Mouse (Mus musculus): ENCODE results near the gene Gatad2b.
"Not testable (repeated sequence)": the region's sequence is repeated elsewhere in the genome, so short reads cannot be mapped to it uniquely, and the experiment has no call there.

Gatad2b gene

DNA sequence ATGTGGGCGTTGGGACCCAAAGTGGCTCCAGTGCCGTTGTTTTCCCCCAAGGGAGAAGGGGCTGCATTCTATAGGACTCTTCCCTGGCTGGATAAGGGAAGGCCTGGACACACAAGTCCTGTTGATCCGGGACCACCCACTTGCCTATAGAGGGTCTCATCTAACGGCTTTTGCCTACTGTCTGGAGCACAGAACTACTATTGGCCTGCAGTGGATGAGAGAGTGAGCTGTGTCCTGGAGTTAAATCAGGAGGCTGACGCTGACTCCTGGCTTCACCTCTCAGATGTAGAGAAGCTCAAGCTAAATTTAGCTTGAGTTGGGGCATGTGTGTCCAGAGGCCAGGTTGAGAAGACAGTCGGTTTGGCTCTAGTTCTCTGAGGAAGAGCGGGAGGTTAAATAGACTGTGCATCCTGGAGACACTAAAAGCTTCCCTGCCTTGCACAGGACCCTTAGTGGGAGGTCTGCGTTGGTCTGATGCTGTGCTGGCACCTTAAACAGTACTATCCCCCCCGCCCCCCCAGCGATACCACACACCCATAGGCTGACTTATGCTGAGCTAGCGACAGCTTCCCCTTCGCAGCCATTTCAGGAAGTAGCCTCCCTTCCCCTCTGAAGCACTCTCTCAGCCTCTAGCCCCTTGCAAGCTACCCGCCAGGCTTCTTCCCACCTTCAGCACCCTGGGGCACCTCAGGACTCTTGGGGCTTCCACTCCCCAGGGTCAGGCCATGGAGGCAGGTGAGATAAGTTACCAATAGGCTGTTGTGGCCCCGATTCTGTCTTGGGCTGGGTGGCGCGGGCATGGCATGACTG is 26.8 kb upstream of the Gatad2b start:
- no peak for DNase-seq (ENCODE audit: low spot score)

- DNase-seq (ENCODE audit: low spot score) = no peak
Measured at GRCm38 (mm10) chr3:90266901-90267775, 25.8 kb upstream of the Gatad2b start.

- DNase-seq (ENCODE audit: low spot score) = no peak
Measured at GRCm38 (mm10) chr3:90268190-90268589, 24.8 kb upstream of the Gatad2b start.

- no peak for DNase-seq (ENCODE audit: low spot score)
Measured at GRCm38 (mm10) chr3:90268971-90269370, 24.0 kb upstream of the Gatad2b start.

- no peak for DNase-seq (ENCODE audit: low spot score)
Measured at GRCm38 (mm10) chr3:90270784-90271183, 22.2 kb upstream of the Gatad2b start.

GRCm38 (mm10) chr3:90272170-90272569 is 20.8 kb upstream of the Gatad2b start:
- DNase-seq (ENCODE audit: low spot score) = no peak

DNA sequence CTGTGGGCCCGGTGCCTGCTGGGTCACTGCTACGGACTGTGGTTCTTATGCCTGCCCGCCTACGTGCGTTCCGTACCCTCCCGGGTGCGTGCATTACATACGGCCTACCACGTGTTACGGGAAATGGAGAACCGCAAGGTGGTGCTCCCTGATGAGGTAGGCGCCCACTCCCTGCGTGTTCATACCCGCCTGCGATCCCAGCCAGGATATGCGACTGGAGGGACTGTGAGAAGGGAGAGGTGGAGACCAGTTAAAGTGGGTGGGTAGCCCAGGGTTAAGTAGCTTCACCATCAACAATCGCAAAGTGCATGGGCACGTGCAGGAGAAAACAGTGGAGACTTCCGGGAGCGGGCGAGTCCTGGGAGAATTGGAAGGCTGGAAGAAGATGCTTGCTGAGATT is 19.1 kb upstream of the Gatad2b start:
- no peak for DNase-seq (ENCODE audit: low spot score)

DNA sequence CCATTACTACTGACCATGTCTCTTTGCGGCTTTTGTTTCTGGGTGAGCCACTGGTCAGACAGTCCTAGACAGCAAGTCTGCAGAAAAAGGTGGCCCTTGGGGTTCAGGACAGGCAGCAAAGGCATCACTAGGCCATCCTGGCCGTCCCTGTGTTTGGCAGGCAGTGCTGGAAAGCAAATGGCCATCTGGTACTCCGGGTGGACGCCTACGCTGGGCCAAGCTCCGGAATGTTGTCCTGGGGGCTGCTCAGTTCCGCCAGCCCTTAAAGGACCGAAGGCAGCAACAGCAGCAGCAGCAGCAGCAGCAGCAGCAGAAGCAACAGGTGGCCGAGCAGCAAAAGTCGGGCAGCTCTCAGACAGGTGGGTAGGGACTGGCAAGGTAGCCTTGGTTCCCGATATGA is 17.7 kb upstream of the Gatad2b start:
- no peak for DNase-seq (ENCODE audit: low spot score)

GRCm38 (mm10) chr3:90276858-90277257 is 16.1 kb upstream of the Gatad2b start:
- DNase-seq (ENCODE audit: low spot score) = no peak

DNA sequence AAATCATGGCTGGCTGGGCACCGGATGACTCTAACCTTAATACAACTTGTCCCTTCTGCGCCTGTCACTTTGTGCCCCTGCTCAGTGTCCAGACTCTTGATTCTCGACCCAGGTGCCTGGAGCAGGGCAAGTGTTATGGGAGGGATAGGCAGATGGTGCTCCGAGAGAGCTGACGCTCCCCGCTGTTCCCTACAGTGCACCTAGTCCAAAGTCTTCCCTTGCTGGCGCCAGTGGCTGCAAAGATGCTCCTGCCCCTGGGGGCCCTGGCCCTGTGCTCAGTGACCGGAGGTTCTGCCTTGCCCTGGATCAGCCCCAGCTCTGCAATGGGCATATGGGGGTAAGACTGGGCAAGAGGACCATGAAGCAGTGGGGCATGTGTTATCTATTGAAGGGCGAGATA is 15.2 kb upstream of the Gatad2b start:
- no peak for DNase-seq (ENCODE audit: low spot score)

GRCm38 (mm10) chr3:90278211-90278610 is 14.8 kb upstream of the Gatad2b start:
- no peak for DNase-seq (ENCODE audit: low spot score)

DNA sequence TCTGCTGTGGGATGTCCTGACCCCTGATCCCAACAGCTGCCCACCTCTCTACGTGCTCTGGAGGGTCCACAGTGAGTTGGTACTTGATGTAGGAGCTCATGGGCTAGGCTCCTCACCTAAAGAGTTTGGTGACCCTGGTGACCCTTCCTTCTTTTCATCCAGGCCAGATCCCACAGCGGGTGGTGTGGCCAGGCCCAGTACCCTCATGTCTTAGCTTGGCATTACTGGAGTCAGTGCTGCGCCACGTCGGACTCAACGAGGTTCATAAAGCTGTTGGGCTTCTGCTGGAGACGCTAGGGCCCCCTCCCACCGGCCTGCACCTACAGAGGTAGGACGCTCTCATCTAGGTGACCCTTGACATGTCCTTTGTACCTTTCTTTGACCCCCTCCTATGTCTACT is 13.8 kb upstream of the Gatad2b start:
- no peak for DNase-seq (ENCODE audit: low spot score)

DNA sequence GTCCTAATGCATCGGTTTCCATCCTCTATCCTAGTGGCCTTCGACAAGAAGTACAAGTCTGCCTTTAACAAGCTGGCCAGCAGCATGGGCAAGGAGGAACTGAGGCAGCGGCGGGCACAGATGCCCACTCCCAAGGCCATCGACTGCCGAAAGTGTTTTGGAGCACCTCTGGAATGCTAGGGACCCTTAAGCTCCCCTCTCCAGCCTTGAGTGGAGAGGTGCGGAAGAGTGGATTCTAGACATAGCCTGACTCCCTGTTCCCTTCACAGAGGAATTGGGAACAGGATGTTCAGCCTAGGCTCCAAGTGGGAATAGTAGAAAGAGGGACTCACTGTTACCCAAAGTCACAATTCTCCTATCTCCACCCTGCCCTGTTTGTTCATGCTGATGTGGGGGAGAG is 13.2 kb upstream of the Gatad2b start:
- DNase-seq (ENCODE audit: low spot score) = no peak

GRCm38 (mm10) chr3:90280708-90281107 is 12.3 kb upstream of the Gatad2b start:
- no peak for DNase-seq (ENCODE audit: low spot score)

GRCm38 (mm10) chr3:90284150-90284549 is 8.8 kb upstream of the Gatad2b start:
- DNase-seq (ENCODE audit: low spot score) = no peak

DNA sequence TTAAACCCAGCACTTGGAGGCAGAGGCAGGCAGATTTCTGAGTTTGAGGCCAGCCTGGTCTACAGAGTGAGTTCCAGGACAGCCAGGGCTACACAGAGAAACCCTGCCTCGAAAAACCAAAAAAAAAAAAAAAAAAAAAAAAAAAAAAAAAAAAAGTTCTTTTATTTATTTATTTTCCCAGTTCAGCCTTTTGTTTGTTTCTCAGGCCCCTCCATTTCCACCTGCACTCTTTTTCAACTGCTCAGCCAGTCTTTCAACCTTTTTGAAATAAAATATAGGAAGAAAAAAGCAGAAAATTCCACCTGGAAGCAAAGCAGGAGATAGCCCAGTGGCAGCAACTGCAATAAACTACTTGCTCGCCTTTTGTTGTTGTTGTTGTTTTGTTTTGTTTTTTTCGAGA is 3.6 kb upstream of the Gatad2b start:
- DNase-seq (ENCODE audit: low spot score) = not testable (repeated sequence)

DNA sequence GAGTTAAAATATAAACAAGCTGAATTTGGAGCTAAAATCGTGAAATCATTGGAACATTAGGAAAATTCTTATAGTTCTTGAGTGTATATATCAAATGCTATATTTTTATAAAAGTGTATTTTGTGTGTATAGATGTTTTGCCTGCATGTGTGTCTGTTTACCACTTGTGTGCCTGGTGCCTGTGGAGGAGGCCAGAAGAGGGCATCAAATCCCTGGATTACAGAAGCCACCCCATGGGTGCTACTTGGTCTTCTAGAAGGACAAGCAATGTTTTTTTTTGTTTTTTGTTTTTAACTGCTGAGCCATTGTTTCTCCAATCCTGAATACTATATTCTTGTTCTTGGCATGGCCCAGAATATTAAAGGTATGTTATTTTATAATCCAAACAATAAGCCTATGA is 2.4 kb upstream of the Gatad2b start:
- DNase-seq (ENCODE audit: low spot score) = no peak

- DNase-seq (ENCODE audit: low spot score) = no peak
Measured at GRCm38 (mm10) chr3:90291982-90292344, 1.0 kb upstream of the Gatad2b start.

- DNase-seq (ENCODE audit: low spot score) = peak; percentile 45
Measured at GRCm38 (mm10) chr3:90293352-90294063, 530 bp downstream of the Gatad2b start.

DNA sequence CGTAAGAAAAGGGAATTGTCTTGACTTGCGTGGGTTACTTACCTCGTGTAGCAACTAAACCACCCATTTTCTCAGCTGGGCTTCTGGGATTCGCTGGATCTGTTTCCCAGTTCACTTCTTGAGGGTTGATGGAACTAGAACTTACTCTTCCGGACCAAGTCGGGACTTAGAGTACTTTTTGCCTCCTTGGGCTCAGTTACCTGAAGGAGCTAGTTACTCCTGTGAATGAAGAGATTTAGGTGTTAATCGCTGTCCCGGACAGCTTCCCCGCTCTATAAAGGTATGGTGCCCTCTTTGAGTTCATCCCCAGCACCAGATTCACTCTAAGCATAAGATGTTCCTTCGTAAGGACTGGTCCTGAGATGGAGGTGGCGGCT is 1.1 kb downstream of the Gatad2b start:
- DNase-seq (ENCODE audit: low spot score) = no peak

DNA sequence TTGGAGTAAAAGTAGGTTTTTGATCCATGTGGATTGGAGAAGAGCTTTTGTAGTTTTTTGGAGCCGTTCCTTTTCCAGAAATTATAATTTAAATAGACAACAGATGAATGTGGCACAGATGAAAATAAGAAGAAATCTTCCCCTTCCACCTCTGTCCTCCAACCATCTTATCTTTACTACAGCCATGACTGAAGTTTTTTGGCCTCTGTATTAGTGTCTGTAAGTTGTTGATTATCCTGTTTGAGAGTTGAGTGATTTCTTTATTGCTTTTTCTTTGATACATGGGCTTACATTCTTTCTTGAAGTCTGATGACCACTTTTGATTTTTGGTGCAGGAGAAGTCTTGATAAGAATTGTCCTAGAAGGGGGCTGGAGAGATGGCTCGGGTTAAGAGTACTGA is 1.7 kb downstream of the Gatad2b start:
- DNase-seq (ENCODE audit: low spot score) = no peak

DNA sequence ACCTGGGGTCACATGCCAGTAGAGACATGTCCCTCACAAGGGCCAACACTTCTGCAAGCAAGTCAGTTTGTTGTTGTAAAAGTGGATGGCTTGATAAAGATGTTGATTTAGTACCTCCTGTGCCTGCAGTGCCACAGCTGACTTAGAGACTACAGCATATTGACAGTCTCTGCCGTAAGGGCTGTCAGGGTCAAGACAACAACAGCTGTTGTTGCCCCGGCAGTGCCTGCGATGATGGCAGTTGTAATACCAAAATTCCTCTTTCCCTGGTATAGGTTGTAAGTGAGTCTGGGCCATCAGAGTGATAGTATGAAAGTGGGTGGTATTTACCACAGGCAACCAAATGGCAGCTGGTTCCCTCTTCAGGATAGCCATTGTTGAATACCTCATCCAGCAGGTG is 12.8 kb downstream of the Gatad2b start:
- DNase-seq (ENCODE audit: low spot score) = no peak

DNA sequence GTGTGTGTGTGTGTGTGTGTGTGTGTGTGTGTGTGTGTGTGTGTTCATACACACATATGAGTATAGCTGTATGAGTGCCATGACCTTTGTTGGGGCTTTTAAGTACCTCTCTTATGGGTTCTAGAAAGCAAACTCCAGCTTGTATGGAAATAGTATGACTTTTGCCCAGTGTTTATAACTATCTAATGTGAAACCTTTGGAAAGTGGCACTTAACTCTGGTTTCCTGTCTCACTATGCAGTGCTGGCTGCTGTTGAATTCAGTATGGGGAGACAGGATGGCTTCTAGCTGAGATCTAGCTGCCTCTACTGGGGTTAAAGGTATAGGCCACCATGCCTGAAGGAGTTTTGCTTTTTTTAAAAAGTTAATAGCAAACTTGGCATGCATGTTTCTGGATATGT is 16.6 kb downstream of the Gatad2b start:
- no peak for DNase-seq (ENCODE audit: low spot score)

Measured in ovary, postnatal 10 days (tissue).